Mouse (Mus musculus): Measurements from ENCODE around the gene Cacng8. TPM values are rescaled to one million over a fixed set of nuclear protein-coding genes. Genes with fewer than 3 reads are reported as not detected.

Gene Cacng8
- polyA plus RNA-seq, 2 experiments, result 3.6 to 4.0 TPM

GRCm38 (mm10) chr7:3425141-3425540, 34.7 kb downstream of the Cacng8 start:
- DNase-seq (ENCODE audit: low spot score) (no peak), ATAC-seq (ENCODE audit: low FRiP score, low read depth) (no peak)
- H3K9me3 ChIP-seq (ENCODE audit: control insufficient read depth, low read length), result no peaks in the 10 kb centered on the region
- no peak overlapping the region for H3K27ac ChIP-seq (replicated peaks; ENCODE audit: low read depth, low read length)
- no peak overlapping the region for H3K4me3 ChIP-seq (replicated peaks; ENCODE audit: low read length)
- 91% methylated on average over 5 of the region's 5 CpGs for WGBS
- H3K4me1 ChIP-seq (ENCODE audit: control insufficient read depth, insufficient read depth, low read length), result no peaks in the 10 kb centered on the region
- no peak overlapping the region for H3K9ac ChIP-seq (ENCODE audit: low read depth, low read length, severe bottlenecking)
- TF ChIP-seq POLR2A (IDR thresholded peaks at IDR 0.05; ENCODE audit: borderline replicate concordance, extremely low read depth, insufficient read depth, insufficient read length), result no peak
- H3K4me2 ChIP-seq (replicated peaks; ENCODE audit: low read depth, low read length, severe bottlenecking), result no peak overlapping the region
- H3K27me3 ChIP-seq (ENCODE audit: control insufficient read depth, insufficient read depth, low read length), result peaks cover 44% of the 10 kb centered on the region; the same call in 1 of the 2 replicates
- H3K36me3 ChIP-seq (ENCODE audit: control insufficient read depth, insufficient read depth, low read length), result no peaks in the 10 kb centered on the region

DNA sequence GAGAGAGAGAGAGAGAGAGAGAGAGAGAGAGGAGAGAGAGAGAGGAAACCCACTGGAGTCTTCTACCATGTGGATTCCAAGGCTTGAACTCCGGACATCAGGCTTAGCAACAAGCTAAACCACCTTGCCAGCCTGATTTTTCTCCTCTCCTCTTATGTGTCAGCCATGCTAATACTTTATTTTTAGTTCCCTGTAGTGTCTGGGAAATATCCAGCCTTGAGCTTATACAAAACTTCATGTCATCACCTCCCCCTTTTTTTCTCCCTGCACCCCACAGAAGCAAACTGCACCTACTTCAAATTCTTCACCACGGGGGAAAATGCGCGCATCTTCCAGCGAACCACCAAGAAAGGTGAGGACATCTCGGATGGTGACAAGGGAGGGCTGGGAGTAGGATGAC, 39.7 kb downstream of the Cacng8 start:
- Histone ChIP-seq H3K4me2 (replicated peaks; ENCODE audit: low read depth, low read length, severe bottlenecking) (no peak overlapping the region), H3K27ac (replicated peaks; ENCODE audit: low read depth, low read length) (no peak overlapping the region), H3K4me3 (replicated peaks; ENCODE audit: low read length) (no peak overlapping the region), H3K9me3 (ENCODE audit: control insufficient read depth, low read length) (no peaks in the 10 kb centered on the region), H3K36me3 (ENCODE audit: control insufficient read depth, insufficient read depth, low read length) (no peaks in the 10 kb centered on the region), H3K9ac (ENCODE audit: low read depth, low read length, severe bottlenecking) (no peak overlapping the region), H3K27me3 (ENCODE audit: control insufficient read depth, insufficient read depth, low read length) (0 out of 2 replicates have a peak, but pooled peaks cover 3% of the 10 kb centered on the region), H3K4me1 (ENCODE audit: control insufficient read depth, insufficient read depth, low read length) (no peaks in the 10 kb centered on the region)
- ATAC-seq (ENCODE audit: low FRiP score, low read depth), result no peak
- no peak for TF ChIP-seq POLR2A (IDR thresholded peaks at IDR 0.05; ENCODE audit: borderline replicate concordance, extremely low read depth, insufficient read depth, insufficient read length)
- DNase-seq (ENCODE audit: low spot score), result no peak
- 77% methylated on average over 6 of the region's 6 CpGs for WGBS

GRCm38 (mm10) chr7:3432066-3432465, 41.6 kb downstream of the Cacng8 start:
- H3K9ac ChIP-seq (ENCODE audit: low read depth, low read length, severe bottlenecking), result no peak overlapping the region
- H3K9me3 ChIP-seq (ENCODE audit: control insufficient read depth, low read length), result no peaks in the 10 kb centered on the region
- TF ChIP-seq POLR2A (IDR thresholded peaks at IDR 0.05; ENCODE audit: borderline replicate concordance, extremely low read depth, insufficient read depth, insufficient read length), result no peak
- DNase-seq (ENCODE audit: low spot score) (no peak), ATAC-seq (ENCODE audit: low FRiP score, low read depth) (no peak)
- no peak overlapping the region for H3K4me3 ChIP-seq (replicated peaks; ENCODE audit: low read length)
- H3K4me1 ChIP-seq (ENCODE audit: control insufficient read depth, insufficient read depth, low read length), result no peaks in the 10 kb centered on the region
- no peak overlapping the region for H3K4me2 ChIP-seq (replicated peaks; ENCODE audit: low read depth, low read length, severe bottlenecking)
- no peaks in the 10 kb centered on the region for H3K27me3 ChIP-seq (ENCODE audit: control insufficient read depth, insufficient read depth, low read length)
- H3K27ac ChIP-seq (replicated peaks; ENCODE audit: low read depth, low read length), result no peak overlapping the region
- no peaks in the 10 kb centered on the region for H3K36me3 ChIP-seq (ENCODE audit: control insufficient read depth, insufficient read depth, low read length)
- 78% methylated on average over 1 of the region's 1 CpGs for WGBS

GRCm38 (mm10) chr7:3437941-3438340, 47.5 kb downstream of the Cacng8 start:
- no peak for ATAC-seq (ENCODE audit: low FRiP score, low read depth)
- H3K36me3 ChIP-seq (ENCODE audit: control insufficient read depth, insufficient read depth, low read length), result no peaks in the 10 kb centered on the region
- DNase-seq (ENCODE audit: low spot score), result no peak
- no peak overlapping the region for H3K27ac ChIP-seq (replicated peaks; ENCODE audit: low read depth, low read length)
- H3K4me1 ChIP-seq (ENCODE audit: control insufficient read depth, insufficient read depth, low read length), result no peaks in the 10 kb centered on the region
- H3K27me3 ChIP-seq (ENCODE audit: control insufficient read depth, insufficient read depth, low read length), result no peaks in the 10 kb centered on the region
- no peak overlapping the region for H3K4me2 ChIP-seq (replicated peaks; ENCODE audit: low read depth, low read length, severe bottlenecking)
- WGBS, result 45% methylated on average over 5 of the region's 5 CpGs
- TF ChIP-seq POLR2A (IDR thresholded peaks at IDR 0.05; ENCODE audit: borderline replicate concordance, extremely low read depth, insufficient read depth, insufficient read length), result no peak
- H3K9ac ChIP-seq (ENCODE audit: low read depth, low read length, severe bottlenecking), result no peak overlapping the region
- H3K4me3 ChIP-seq (replicated peaks; ENCODE audit: low read length), result no peak overlapping the region
- no peaks in the 10 kb centered on the region for H3K9me3 ChIP-seq (ENCODE audit: control insufficient read depth, low read length)

DNA sequence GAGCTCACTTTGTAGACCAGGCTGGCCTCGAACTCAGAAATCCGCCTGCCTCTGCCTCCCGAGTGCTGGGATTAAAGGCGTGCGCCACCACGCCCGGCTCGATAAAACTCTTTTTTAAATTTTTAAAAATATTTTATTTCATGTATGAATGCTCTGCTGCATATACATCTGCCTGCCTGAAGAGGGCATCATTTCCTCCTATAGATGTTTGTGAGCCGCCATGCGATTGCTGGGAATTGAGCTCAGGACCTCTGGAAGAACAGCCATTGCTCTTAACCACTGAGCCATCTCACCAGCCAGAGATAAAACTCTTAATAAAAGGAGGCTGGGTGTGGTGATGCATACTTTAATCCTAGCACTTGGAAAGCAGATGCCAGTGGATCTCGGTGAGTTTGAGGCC, 49.5 kb downstream of the Cacng8 start:
- WGBS, result 87% methylated on average over 10 of the region's 11 CpGs

GRCm38 (mm10) chr7:3440526-3440925, 50.0 kb downstream of the Cacng8 start:
- 68% methylated on average over 8 of the region's 8 CpGs for WGBS
- Histone ChIP-seq H3K4me1 (ENCODE audit: control insufficient read depth, insufficient read depth, low read length) (no peaks in the 10 kb centered on the region), H3K36me3 (ENCODE audit: control insufficient read depth, insufficient read depth, low read length) (no peaks in the 10 kb centered on the region), H3K4me2 (replicated peaks; ENCODE audit: low read depth, low read length, severe bottlenecking) (no peak overlapping the region), H3K27ac (replicated peaks; ENCODE audit: low read depth, low read length) (no peak overlapping the region), H3K27me3 (ENCODE audit: control insufficient read depth, insufficient read depth, low read length) (no peaks in the 10 kb centered on the region), H3K9me3 (ENCODE audit: control insufficient read depth, low read length) (no peaks in the 10 kb centered on the region), H3K4me3 (replicated peaks; ENCODE audit: low read length) (no peak overlapping the region), H3K9ac (ENCODE audit: low read depth, low read length, severe bottlenecking) (no peak overlapping the region)
- TF ChIP-seq POLR2A (IDR thresholded peaks at IDR 0.05; ENCODE audit: borderline replicate concordance, extremely low read depth, insufficient read depth, insufficient read length), result no peak
- ATAC-seq (ENCODE audit: low FRiP score, low read depth), result no peak
- DNase-seq (ENCODE audit: low spot score), result no peak

More for the DNA sequence above, 49.5 kb downstream of the Cacng8 start:
- Histone ChIP-seq H3K9ac (ENCODE audit: low read depth, low read length, severe bottlenecking) (no peak overlapping the region), H3K4me2 (replicated peaks; ENCODE audit: low read depth, low read length, severe bottlenecking) (no peak overlapping the region), H3K27ac (replicated peaks; ENCODE audit: low read depth, low read length) (no peak overlapping the region), H3K36me3 (ENCODE audit: control insufficient read depth, insufficient read depth, low read length) (no peaks in the 10 kb centered on the region), H3K4me1 (ENCODE audit: control insufficient read depth, insufficient read depth, low read length) (no peaks in the 10 kb centered on the region), H3K27me3 (ENCODE audit: control insufficient read depth, insufficient read depth, low read length) (no peaks in the 10 kb centered on the region), H3K9me3 (ENCODE audit: control insufficient read depth, low read length) (no peaks in the 10 kb centered on the region), H3K4me3 (replicated peaks; ENCODE audit: low read length) (no peak overlapping the region)
- ATAC-seq (ENCODE audit: low FRiP score, low read depth) (no peak), DNase-seq (ENCODE audit: low spot score) (no peak)
- no peak for TF ChIP-seq POLR2A (IDR thresholded peaks at IDR 0.05; ENCODE audit: borderline replicate concordance, extremely low read depth, insufficient read depth, insufficient read length)
